Mouse (Mus musculus): ENCODE measurements around the gene Pde6d.

- TF ChIP-seq POLR2A (IDR thresholded peaks at IDR 0.05; ENCODE audit: borderline replicate concordance, control insufficient read depth, low read depth, low read length) (no peak), CTCF (IDR thresholded peaks at IDR 0.05; ENCODE audit: control insufficient read depth, insufficient read depth, low read length) (no peak)
These were observed 77.0 kb downstream of the Pde6d start for GRCm38 (mm10) chr1:86505461-86505860.
